Mouse (Mus musculus): ENCODE measurements around the gene Alox12b. TPM values are rescaled to one million over a fixed set of nuclear protein-coding genes. Genes with fewer than 3 reads are reported as not detected.
A peak's percentile ranks its signal among the peaks of the same experiment; 100 is the strongest.

The Alox12b gene
- polyA plus RNA-seq, 1 experiment from 2014 or later: 0.05 TPM

DNA sequence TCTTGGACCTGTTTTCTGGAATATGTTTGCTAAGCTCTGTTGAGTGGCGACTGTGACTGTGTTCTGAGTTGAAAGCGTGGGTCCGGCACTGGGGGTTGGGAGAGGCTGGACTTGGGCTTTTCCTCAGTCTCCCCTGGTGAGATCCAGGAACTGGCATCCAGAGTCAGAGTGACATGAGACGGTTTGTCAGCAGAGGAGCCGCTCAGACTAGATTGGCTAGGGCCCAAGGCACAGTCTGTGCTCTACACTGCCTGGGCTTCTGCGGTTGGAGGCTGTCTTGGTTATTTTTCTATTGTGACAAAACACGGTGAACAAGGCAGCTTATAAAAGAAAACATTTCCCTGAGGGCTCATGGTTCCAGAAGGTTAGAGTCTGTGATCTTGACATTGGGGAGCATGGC lies 9.2 kb upstream of the Alox12b start:
- ATAC-seq (ENCODE audit: insufficient number of reproducible peaks, low FRiP score, low TSS enrichment, low read depth): no peak
- H3K27me3 ChIP-seq (ENCODE audit: control insufficient read depth, insufficient read depth, low read length): no peaks in the 10 kb centered on the region
- WGBS: 86% methylated on average over 7 of the region's 7 CpGs
- DNase-seq (ENCODE audit: low spot score): no peak
- no peak overlapping the region for H3K4me3 ChIP-seq (ENCODE audit: low read depth, low read length)
- no peak overlapping the region for H3K4me2 ChIP-seq (ENCODE audit: low read depth, severe bottlenecking)
- no peaks in the 10 kb centered on the region for H3K36me3 ChIP-seq (ENCODE audit: control insufficient read depth, insufficient read depth, low read length)
- H3K27ac ChIP-seq (replicated peaks; ENCODE audit: low read depth, low read length): no peak overlapping the region
- no peaks in the 10 kb centered on the region for H3K4me1 ChIP-seq (ENCODE audit: control insufficient read depth, insufficient read depth, low read length)
- no peaks in the 10 kb centered on the region for H3K9me3 ChIP-seq (ENCODE audit: control insufficient read depth, low read length)
- H3K9ac ChIP-seq (ENCODE audit: low read length): no peak overlapping the region

DNA sequence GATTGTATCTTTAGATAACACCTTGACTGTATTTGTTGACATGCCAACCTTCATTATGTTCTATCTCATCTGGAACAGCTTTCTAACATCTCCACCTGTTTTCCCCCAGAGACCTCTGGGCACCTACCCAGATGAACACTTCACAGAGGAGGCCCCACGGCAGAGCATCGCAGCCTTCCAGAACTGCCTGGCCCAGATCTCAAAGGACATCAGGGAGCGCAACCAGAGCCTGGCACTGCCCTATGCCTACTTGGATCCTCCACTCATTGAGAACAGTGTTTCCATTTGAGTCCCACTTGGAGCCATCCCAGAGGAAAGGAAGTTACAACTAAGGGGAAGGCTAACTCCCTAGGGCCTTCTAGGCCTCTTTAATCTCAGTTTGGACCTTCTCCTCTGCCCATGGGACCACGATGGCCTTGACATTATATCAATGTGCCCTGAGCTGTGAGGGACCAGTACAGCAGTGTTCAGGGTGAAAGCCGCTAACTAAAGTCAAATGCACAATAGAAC lies 8.3 kb upstream of the Alox12b start:
- no peaks in the 10 kb centered on the region for H3K9me3 ChIP-seq (ENCODE audit: control insufficient read depth, low read length)

DNA sequence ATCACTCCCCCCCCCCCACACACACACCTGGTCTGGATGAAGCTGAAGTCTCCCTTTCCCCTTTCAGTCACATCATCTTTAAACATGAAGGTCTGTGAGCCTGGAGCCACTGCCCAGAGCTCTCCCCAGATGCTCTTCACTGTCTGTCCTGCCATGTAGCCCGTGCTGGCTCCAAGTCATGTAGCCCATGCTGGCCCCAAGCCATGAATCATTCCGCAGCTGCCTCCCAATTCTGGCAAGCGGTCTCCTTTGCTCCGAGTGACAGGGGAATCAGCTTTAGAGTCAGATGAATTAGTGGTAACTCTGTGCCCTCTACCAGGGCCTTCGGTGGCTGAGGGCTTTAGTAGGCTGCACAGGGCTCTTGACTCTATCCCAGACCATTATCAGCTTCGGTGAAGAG lies 7.1 kb upstream of the Alox12b start:
- 78% methylated on average over 6 of the region's 6 CpGs for WGBS
- Histone ChIP-seq H3K4me1 (ENCODE audit: control insufficient read depth, insufficient read depth, low read length) (no peaks in the 10 kb centered on the region), H3K4me2 (ENCODE audit: low read depth, severe bottlenecking) (no peak overlapping the region), H3K9ac (ENCODE audit: low read length) (no peak overlapping the region), H3K4me3 (ENCODE audit: low read depth, low read length) (no peak overlapping the region), H3K9me3 (ENCODE audit: control insufficient read depth, low read length) (no peaks in the 10 kb centered on the region), H3K27ac (replicated peaks; ENCODE audit: low read depth, low read length) (no peak overlapping the region), H3K36me3 (ENCODE audit: control insufficient read depth, insufficient read depth, low read length) (no peaks in the 10 kb centered on the region), H3K27me3 (ENCODE audit: control insufficient read depth, insufficient read depth, low read length) (no peaks in the 10 kb centered on the region)
- ATAC-seq (ENCODE audit: insufficient number of reproducible peaks, low FRiP score, low TSS enrichment, low read depth): no peak
- DNase-seq (ENCODE audit: low spot score): no peak

More for the DNA sequence above, 8.3 kb upstream of the Alox12b start:
- ATAC-seq (ENCODE audit: insufficient number of reproducible peaks, low FRiP score, low TSS enrichment, low read depth) (no peak), DNase-seq (ENCODE audit: low spot score) (no peak)
- Histone ChIP-seq H3K9ac (ENCODE audit: low read length) (no peak overlapping the region), H3K36me3 (ENCODE audit: control insufficient read depth, insufficient read depth, low read length) (no peaks in the 10 kb centered on the region), H3K27me3 (ENCODE audit: control insufficient read depth, insufficient read depth, low read length) (no peaks in the 10 kb centered on the region), H3K4me1 (ENCODE audit: control insufficient read depth, insufficient read depth, low read length) (no peaks in the 10 kb centered on the region), H3K4me2 (ENCODE audit: low read depth, severe bottlenecking) (no peak overlapping the region), H3K27ac (replicated peaks; ENCODE audit: low read depth, low read length) (no peak overlapping the region), H3K4me3 (ENCODE audit: low read depth, low read length) (no peak overlapping the region)
- 93% methylated on average over 5 of the region's 5 CpGs for WGBS

DNA sequence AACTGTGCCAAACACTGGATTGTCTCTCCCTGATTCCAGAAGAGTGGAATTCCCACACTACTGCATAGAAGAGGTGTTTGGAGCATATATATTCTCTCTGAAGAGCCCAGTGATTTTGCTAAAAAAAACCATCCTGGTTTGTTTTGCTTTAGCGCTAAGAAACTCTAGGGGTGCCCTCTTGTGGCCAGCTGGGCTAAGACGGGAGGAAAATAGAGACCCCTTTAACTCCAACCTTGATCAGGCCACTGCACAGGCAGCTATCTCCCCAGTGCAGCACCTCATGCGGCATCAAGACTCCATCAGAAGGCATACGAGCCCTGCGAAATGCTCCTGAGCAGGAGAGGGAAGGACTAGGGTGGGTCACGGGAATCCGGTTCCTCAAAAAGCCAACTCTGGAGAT lies 6.3 kb upstream of the Alox12b start:
- Histone ChIP-seq H3K36me3 (ENCODE audit: control insufficient read depth, insufficient read depth, low read length) (no peaks in the 10 kb centered on the region), H3K4me2 (ENCODE audit: low read depth, severe bottlenecking) (peak overlapping the region; percentile 39), H3K4me3 (ENCODE audit: low read depth, low read length) (no peak overlapping the region; the same call in 1 of the 2 replicates), H3K27me3 (ENCODE audit: control insufficient read depth, insufficient read depth, low read length) (peaks cover 2% of the 10 kb centered on the region; the same call in 1 of the 2 replicates), H3K4me1 (ENCODE audit: control insufficient read depth, insufficient read depth, low read length) (no peaks in the 10 kb centered on the region), H3K9ac (ENCODE audit: low read length) (no peak overlapping the region; the same call in 1 of the 2 replicates), H3K9me3 (ENCODE audit: control insufficient read depth, low read length) (no peaks in the 10 kb centered on the region), H3K27ac (replicated peaks; ENCODE audit: low read depth, low read length) (no peak overlapping the region)
- WGBS: 7% methylated on average over 7 of the region's 7 CpGs
- ATAC-seq (ENCODE audit: insufficient number of reproducible peaks, low FRiP score, low TSS enrichment, low read depth) (no peak), DNase-seq (ENCODE audit: low spot score) (peak; percentile 79)

DNA sequence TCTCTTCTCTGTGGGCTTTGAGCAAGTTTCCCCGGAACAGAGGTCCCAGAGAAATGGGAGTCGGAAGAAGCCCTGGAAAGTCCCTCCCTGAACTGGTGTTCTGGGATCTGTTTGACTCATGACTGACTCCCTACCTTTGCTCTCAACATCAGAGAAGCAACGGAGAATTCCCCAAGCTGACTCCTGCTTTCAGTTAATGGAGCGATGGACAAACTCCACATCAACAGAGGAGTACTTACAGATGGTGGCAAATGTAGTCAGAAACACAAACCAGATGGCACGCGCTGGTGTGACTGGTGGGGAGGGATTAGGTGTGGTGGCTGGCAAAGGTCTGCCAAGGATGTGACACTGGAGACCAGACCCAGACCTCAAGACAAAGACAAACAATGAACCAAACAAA lies 5.8 kb upstream of the Alox12b start:
- Histone ChIP-seq H3K4me3 (ENCODE audit: low read depth, low read length) (no peak overlapping the region; the same call in 1 of the 2 replicates), H3K27ac (replicated peaks; ENCODE audit: low read depth, low read length) (no peak overlapping the region), H3K4me1 (ENCODE audit: control insufficient read depth, insufficient read depth, low read length) (no peaks in the 10 kb centered on the region), H3K4me2 (ENCODE audit: low read depth, severe bottlenecking) (peak overlapping the region; percentile 39), H3K9me3 (ENCODE audit: control insufficient read depth, low read length) (no peaks in the 10 kb centered on the region), H3K9ac (ENCODE audit: low read length) (peak overlapping the region; percentile 3; the same call in 1 of the 2 replicates), H3K36me3 (ENCODE audit: control insufficient read depth, insufficient read depth, low read length) (no peaks in the 10 kb centered on the region), H3K27me3 (ENCODE audit: control insufficient read depth, insufficient read depth, low read length) (peaks cover 4% of the 10 kb centered on the region; the same call in 1 of the 2 replicates)
- ATAC-seq (ENCODE audit: insufficient number of reproducible peaks, low FRiP score, low TSS enrichment, low read depth) (no peak), DNase-seq (ENCODE audit: low spot score) (peak; percentile 53)
- 35% methylated on average over 6 of the region's 6 CpGs for WGBS

DNA sequence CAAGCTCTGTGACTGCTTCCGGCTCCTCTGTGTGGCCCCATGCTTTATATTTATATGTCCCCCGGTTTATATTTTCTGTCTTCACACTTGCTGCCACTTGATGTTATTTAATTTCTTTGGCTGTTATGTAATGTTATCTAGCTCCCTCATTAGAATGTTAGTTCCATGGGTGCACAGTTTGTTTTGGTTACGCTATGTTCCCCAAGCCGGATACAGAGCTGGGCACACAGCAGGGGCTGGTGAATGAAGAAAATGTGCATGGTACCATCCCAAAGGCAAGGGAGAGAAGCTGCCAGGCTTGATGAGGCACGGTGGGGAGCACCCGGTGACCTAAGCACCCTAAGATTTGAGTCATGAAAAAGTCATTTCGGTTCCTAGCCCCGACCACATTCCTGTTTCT lies 3.0 kb upstream of the Alox12b start:
- no peak overlapping the region for H3K4me3 ChIP-seq (ENCODE audit: low read depth, low read length)
- ATAC-seq (ENCODE audit: insufficient number of reproducible peaks, low FRiP score, low TSS enrichment, low read depth) (no peak), DNase-seq (ENCODE audit: low spot score) (no peak)
- no peaks in the 10 kb centered on the region for H3K36me3 ChIP-seq (ENCODE audit: control insufficient read depth, insufficient read depth, low read length)
- H3K27ac ChIP-seq (replicated peaks; ENCODE audit: low read depth, low read length): no peak overlapping the region
- H3K9me3 ChIP-seq (ENCODE audit: control insufficient read depth, low read length): no peaks in the 10 kb centered on the region
- peaks cover 2% of the 10 kb centered on the region; the same call in 1 of the 2 replicates for H3K4me1 ChIP-seq (ENCODE audit: control insufficient read depth, insufficient read depth, low read length)
- peaks cover 22% of the 10 kb centered on the region for H3K27me3 ChIP-seq (ENCODE audit: control insufficient read depth, insufficient read depth, low read length)
- H3K4me2 ChIP-seq (ENCODE audit: low read depth, severe bottlenecking): no peak overlapping the region
- 84% methylated on average over 8 of the region's 8 CpGs for WGBS
- no peak overlapping the region for H3K9ac ChIP-seq (ENCODE audit: low read length)

DNA sequence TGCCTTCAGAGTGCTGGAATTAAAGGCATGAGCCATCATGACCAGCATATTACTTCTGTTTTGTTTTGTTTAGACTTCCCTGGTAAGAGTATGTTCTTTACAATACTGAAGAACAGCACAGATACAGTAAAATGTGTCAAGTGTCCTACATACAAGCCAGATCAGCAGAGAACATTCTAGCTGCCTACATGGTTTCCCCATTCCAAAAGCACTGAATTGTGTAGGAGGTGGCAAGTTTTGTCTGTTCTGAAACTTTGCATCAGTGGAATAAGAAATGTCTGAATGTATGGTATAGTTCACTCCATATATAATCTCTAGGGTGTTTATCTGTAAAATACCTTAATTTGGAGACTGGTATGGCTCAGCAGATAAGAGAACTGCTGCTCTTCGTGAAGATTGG lies 1.4 kb upstream of the Alox12b start:
- ATAC-seq (ENCODE audit: insufficient number of reproducible peaks, low FRiP score, low TSS enrichment, low read depth) (no peak), DNase-seq (ENCODE audit: low spot score) (no peak)
- Histone ChIP-seq H3K36me3 (ENCODE audit: control insufficient read depth, insufficient read depth, low read length) (no peaks in the 10 kb centered on the region), H3K4me3 (ENCODE audit: low read depth, low read length) (no peak overlapping the region), H3K4me2 (ENCODE audit: low read depth, severe bottlenecking) (no peak overlapping the region), H3K27ac (replicated peaks; ENCODE audit: low read depth, low read length) (no peak overlapping the region), H3K9me3 (ENCODE audit: control insufficient read depth, low read length) (no peaks in the 10 kb centered on the region), H3K4me1 (ENCODE audit: control insufficient read depth, insufficient read depth, low read length) (peaks cover 2% of the 10 kb centered on the region; the same call in 1 of the 2 replicates), H3K9ac (ENCODE audit: low read length) (no peak overlapping the region), H3K27me3 (ENCODE audit: control insufficient read depth, insufficient read depth, low read length) (peaks cover 22% of the 10 kb centered on the region)
- 58% methylated on average over 1 of the region's 1 CpGs for WGBS

DNA sequence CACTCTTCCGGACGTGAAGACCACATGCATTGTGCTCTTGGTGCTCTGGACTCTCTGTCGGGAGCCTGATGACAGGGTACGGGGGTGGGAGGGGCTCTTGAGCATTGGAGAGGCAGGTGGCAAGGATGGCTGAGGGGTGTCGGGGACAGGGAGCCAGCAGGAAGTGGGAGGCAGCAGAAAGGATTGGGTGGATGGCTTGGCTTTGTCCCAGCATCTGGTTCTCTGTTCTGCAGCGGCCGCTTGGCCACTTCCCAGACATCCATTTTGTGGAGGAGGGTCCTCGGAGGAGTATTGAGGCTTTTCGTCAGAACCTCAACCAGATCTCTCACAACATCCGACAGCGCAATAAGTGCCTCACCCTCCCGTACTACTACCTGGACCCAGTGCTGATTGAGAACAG lies 12.5 kb downstream of the Alox12b start:
- H3K27me3 ChIP-seq (ENCODE audit: control insufficient read depth, insufficient read depth, low read length): 0 out of 2 replicates have a peak, but pooled peaks cover 4% of the 10 kb centered on the region
- 86% methylated on average over 12 of the region's 12 CpGs for WGBS
- no peak overlapping the region for H3K4me3 ChIP-seq (ENCODE audit: low read depth, low read length)
- no peak overlapping the region for H3K9ac ChIP-seq (ENCODE audit: low read length)
- DNase-seq (ENCODE audit: low spot score) (no peak), ATAC-seq (ENCODE audit: insufficient number of reproducible peaks, low FRiP score, low TSS enrichment, low read depth) (no peak)
- no peaks in the 10 kb centered on the region for H3K4me1 ChIP-seq (ENCODE audit: control insufficient read depth, insufficient read depth, low read length)
- H3K9me3 ChIP-seq (ENCODE audit: control insufficient read depth, low read length): no peaks in the 10 kb centered on the region
- H3K4me2 ChIP-seq (ENCODE audit: low read depth, severe bottlenecking): no peak overlapping the region
- H3K27ac ChIP-seq (replicated peaks; ENCODE audit: low read depth, low read length): no peak overlapping the region
- H3K36me3 ChIP-seq (ENCODE audit: control insufficient read depth, insufficient read depth, low read length): no peaks in the 10 kb centered on the region

DNA sequence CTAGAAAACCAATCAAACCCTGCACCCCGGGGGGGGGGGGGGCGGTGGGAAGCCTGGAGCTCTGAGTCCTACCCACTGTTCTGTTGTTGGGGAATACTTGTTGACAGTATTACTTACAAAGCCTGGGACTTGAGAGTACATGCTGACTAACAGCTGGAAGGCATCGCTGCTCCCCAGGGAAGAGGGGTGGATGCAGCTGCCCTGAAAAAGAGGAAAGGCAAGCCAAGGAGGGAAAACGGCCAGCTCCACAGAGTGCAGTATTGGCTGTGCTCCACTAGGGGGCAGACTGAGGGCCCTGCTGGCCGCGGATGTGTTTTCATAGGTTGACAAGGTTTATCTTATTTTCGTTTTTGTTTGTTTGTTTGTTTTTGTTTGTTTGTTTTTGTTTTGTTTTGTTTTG lies 14.8 kb downstream of the Alox12b start:
- DNase-seq (ENCODE audit: low spot score) (peak; percentile 70), ATAC-seq (ENCODE audit: insufficient number of reproducible peaks, low FRiP score, low TSS enrichment, low read depth) (no peak)
- no peak overlapping the region for H3K4me2 ChIP-seq (ENCODE audit: low read depth, severe bottlenecking)
- H3K4me3 ChIP-seq (ENCODE audit: low read depth, low read length): no peak overlapping the region
- H3K9ac ChIP-seq (ENCODE audit: low read length): no peak overlapping the region
- H3K27ac ChIP-seq (replicated peaks; ENCODE audit: low read depth, low read length): no peak overlapping the region
- H3K36me3 ChIP-seq (ENCODE audit: control insufficient read depth, insufficient read depth, low read length): no peaks in the 10 kb centered on the region
- 33% methylated on average over 7 of the region's 7 CpGs for WGBS
- no peaks in the 10 kb centered on the region for H3K4me1 ChIP-seq (ENCODE audit: control insufficient read depth, insufficient read depth, low read length)
- no peaks in the 10 kb centered on the region for H3K27me3 ChIP-seq (ENCODE audit: control insufficient read depth, insufficient read depth, low read length)
- H3K9me3 ChIP-seq (ENCODE audit: control insufficient read depth, low read length): no peaks in the 10 kb centered on the region

Data from limb, embryonic 11.5 days (tissue).